Mouse (Mus musculus) CH12.LX (cell line): ENCODE results near the gene Tns3. TPM values are rescaled to one million over a fixed set of nuclear protein-coding genes. Genes with fewer than 3 reads are reported as not detected.
A peak's percentile ranks its signal among the peaks of the same experiment; 100 is the strongest.
"Not testable (repeated sequence)": the region's sequence is repeated elsewhere in the genome, so short reads cannot be mapped to it uniquely, and the experiment has no call there.

ENCODE experiments used
- DNase-seq: peaks from one replicate; pipeline ENCODE4 v3.0.0-alpha.2; 2013; ENCODE audit errors: extremely low read depth
- H3K27ac ChIP-seq: 2 replicates; pipeline ENCODE4 v1.5.1; 2012; ENCODE audit warnings: low read depth, mild to moderate bottlenecking, control low read depth, moderate library complexity; ENCODE audit not compliant: insufficient read depth
- H3K27me3 ChIP-seq: replicated peaks from 2 replicates; pipeline ENCODE3; 2012; ENCODE audit warnings: inconsistent platforms
- H3K36me3 ChIP-seq, 2 experiments: replicated peaks in 1 of 2; 2 replicates each; pipeline versions ENCODE3 to v1.6.1; 2012; ENCODE audit warnings: inconsistent platforms in 1 of 2, low read length in 1 of 2, mild to moderate bottlenecking in 1 of 2, mixed read lengths in 1 of 2, moderate library complexity in 1 of 2; ENCODE audit not compliant: control insufficient read depth in 1 of 2, insufficient read depth in 1 of 2
- H3K4me1 ChIP-seq, 2 experiments: 2 replicates each; pipeline ENCODE4 v1.6.1; 2012; ENCODE audit warnings: inconsistent platforms in 1 of 2, moderate library complexity in 1 of 2; ENCODE audit not compliant: insufficient read depth in 2 of 2, control insufficient read depth in 1 of 2
- H3K4me2 ChIP-seq: 2 replicates; pipeline ENCODE4 v1.6.1; 2012; ENCODE audit warnings: low read depth, mild to moderate bottlenecking, control low read depth; ENCODE audit not compliant: poor library complexity, insufficient read depth, severe bottlenecking
- H3K4me3 ChIP-seq, 3 experiments: fragments of 150-350 bp in 1 of 3; sonication (generic) in 1 of 3; replicated peaks in 1 of 3; 2 replicates each; pipeline versions ENCODE3 to v1.5.1; 2011 to 2012; ENCODE audit warnings: low read depth in 2 of 3, low read length in 2 of 3, mild to moderate bottlenecking in 2 of 3, moderate library complexity in 2 of 3, control low read depth in 1 of 3, improper control_type of control experiment in 1 of 3, inconsistent platforms in 1 of 3, mixed read lengths in 1 of 3; ENCODE audit not compliant: poor library complexity in 1 of 3
- H3K79me2 ChIP-seq: replicated peaks from 2 replicates; pipeline ENCODE4 v1.6.1; 2012; ENCODE audit warnings: mild to moderate bottlenecking, moderate library complexity; ENCODE audit not compliant: control insufficient read depth, poor library complexity, insufficient read depth, severe bottlenecking; ENCODE audit errors: extremely low read depth
- H3K9ac ChIP-seq: 2 replicates; pipeline ENCODE4 v1.6.1; 2012; ENCODE audit warnings: low read depth, mild to moderate bottlenecking, control low read depth, moderate library complexity; ENCODE audit not compliant: insufficient read depth
- H3K9me3 ChIP-seq: replicated peaks from 2 replicates; pipeline ENCODE3; 2012; ENCODE audit warnings: low read length, inconsistent platforms, mixed read lengths
- CHD1 ChIP-seq: IDR thresholded peaks from 2 replicates; pipeline ENCODE4 v1.6.1; 2012; ENCODE audit warnings: low read depth, low read length, improper control_type of control experiment, inconsistent platforms
- CHD2 ChIP-seq: IDR thresholded peaks from 2 replicates; pipeline ENCODE4 v1.6.1; 2011; ENCODE audit warnings: low read length, improper control_type of control experiment
- CTCF ChIP-seq, 2 experiments: IDR thresholded peaks in 1 of 2; conservative IDR thresholded peaks in 1 of 2; 2 replicates each; pipeline ENCODE4 v1.5.1; 2011 to 2012; ENCODE audit warnings: low read depth in 2 of 2, low read length in 2 of 2, improper control_type of control experiment in 1 of 2, inconsistent platforms in 1 of 2, mild to moderate bottlenecking in 1 of 2, moderate library complexity in 1 of 2
- EP300 ChIP-seq: IDR thresholded peaks from 2 replicates; pipeline ENCODE4 v1.6.1; 2011; ENCODE audit warnings: low read length, improper control_type of control experiment
- JUN ChIP-seq: IDR thresholded peaks from 2 replicates; pipeline ENCODE4 v1.6.1; 2011; ENCODE audit warnings: low read depth, mild to moderate bottlenecking, low read length, improper control_type of control experiment, moderate library complexity; ENCODE audit not compliant: insufficient read depth
- MAX ChIP-seq: IDR thresholded peaks from 2 replicates; pipeline ENCODE4 v1.6.1; 2011; ENCODE audit warnings: low read length, improper control_type of control experiment
- MEF2A ChIP-seq: IDR thresholded peaks from 2 replicates; pipeline ENCODE4 v1.6.1; 2014; ENCODE audit warnings: low read depth, mild to moderate bottlenecking, inconsistent platforms, low read length, improper control_type of control experiment, borderline replicate concordance
- MYC ChIP-seq: IDR thresholded peaks from 2 replicates; pipeline ENCODE4 v1.6.1; 2011; ENCODE audit warnings: low read depth, mild to moderate bottlenecking, improper control_type of control experiment, low read length
- RAD21 ChIP-seq: IDR thresholded peaks from 2 replicates; pipeline ENCODE4 v1.6.1; 2011; ENCODE audit warnings: low read depth, mild to moderate bottlenecking, low read length, improper control_type of control experiment, moderate library complexity
- SMC3 ChIP-seq: IDR thresholded peaks from 2 replicates; pipeline ENCODE4 v1.6.1; 2011; ENCODE audit warnings: low read depth, low read length, improper control_type of control experiment
- USF1 ChIP-seq: IDR thresholded peaks from 2 replicates; pipeline ENCODE4 v1.6.1; 2014; ENCODE audit warnings: low read depth, mild to moderate bottlenecking, inconsistent platforms, low read length, improper control_type of control experiment
- ZC3H11A ChIP-seq: IDR thresholded peaks from 2 replicates; pipeline ENCODE4 v1.6.1; 2012; ENCODE audit warnings: low read depth, mild to moderate bottlenecking, inconsistent platforms, low read length, improper control_type of control experiment
- dilution Hi-C: fragments of 300-500 bp; cut with MboI; formaldehyde crosslinking; loops from 2 replicates; pipeline ENCODE4 v1.14.3; 2020; ENCODE audit warnings: low sequenced_read_pairs; ENCODE audit not compliant: extremely low pct_unique_long_range_greater_than_20kb, extremely low pct_ligation_motif_present
- in situ Hi-C: fragments of 300-500 bp; cut with MboI; formaldehyde crosslinking; loops from 3 replicates; pipeline ENCODE4 v1.14.3; 2019; ENCODE audit warnings: low sequenced_read_pairs, low pct_ligation_motif_present, low pct_unique_long_range_greater_than_20kb, mixed read lengths
- polyA plus RNA-seq: library from polyadenylated mRNA; unstranded; fragments of >175 nt; gene quantifications from 2 replicates; pipeline ENCODE4 v1.2.1, GENCODE M21; 2012; ENCODE audit warnings: low read depth; ENCODE audit not compliant: insufficient read length
- total RNA-seq, 2 experiments: library from RNA; depleted of rRNA; stranded (reverse); fragments of 300-350 nt in 1 of 2; fragments of >200 nt in 1 of 2; gene quantifications; 2 replicates each; pipeline ENCODE4 v1.2.3; 2012 to 2014

Tns3 gene
- total and polyA plus RNA-seq, 3 experiments: 0.03 to 1.3 (median 0.33) TPM

GRCm38 (mm10) chr11:8537013-8537614 is 127.2 kb downstream of the Tns3 start:
- in situ Hi-C loops: loop anchor here (10.0 kb wide), 1 partner anchor 598 kb away; no protein-coding TSS in a partner anchor
- H3K27me3 ChIP-seq: peaks cover 74% of the 10 kb centered on the region
- no peak overlapping the region for H3K4me3 ChIP-seq
- dilution Hi-C loops: no loop called here
- DNase-seq: no peak
- no peaks in the 10 kb centered on the region for H3K4me1 ChIP-seq
- no peak overlapping the region for H3K4me2 ChIP-seq
- H3K79me2 ChIP-seq: no peaks in the 10 kb centered on the region
- H3K9me3 ChIP-seq: no peaks in the 10 kb centered on the region
- TF ChIP-seq EP300 (no peak), CHD2 (no peak)
- no peak overlapping the region for H3K9ac ChIP-seq
- H3K36me3 ChIP-seq: no peaks in the 10 kb centered on the region
- no peak overlapping the region for H3K27ac ChIP-seq

GRCm38 (mm10) chr11:8534893-8535292 is 129.4 kb downstream of the Tns3 start:
- no peaks in the 10 kb centered on the region for H3K36me3 ChIP-seq
- dilution Hi-C loops: no loop called here

DNA sequence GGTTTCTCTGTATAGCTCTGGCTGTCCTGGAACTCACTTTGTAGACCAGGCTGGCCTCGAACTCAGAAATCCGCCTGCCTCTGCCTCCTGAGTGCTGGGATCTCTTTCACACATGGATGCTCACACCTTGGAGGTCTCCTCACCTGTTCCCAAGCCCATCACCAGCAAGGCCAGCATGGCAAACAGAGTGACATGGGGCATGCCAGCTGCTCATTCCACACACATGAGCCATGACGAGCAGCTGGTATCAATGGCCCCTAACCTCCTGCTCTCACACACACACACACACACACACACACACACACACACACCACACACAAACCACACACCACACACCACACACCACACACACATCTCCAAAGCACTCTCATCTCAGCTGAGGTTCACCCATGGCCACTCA is 131.6 kb downstream of the Tns3 start:
- H3K4me2 ChIP-seq, DNase-seq, H3K9ac ChIP-seq, H3K4me1 ChIP-seq, dilution Hi-C loops, H3K36me3 ChIP-seq, H3K4me3 ChIP-seq, H3K79me2 ChIP-seq, H3K27ac ChIP-seq, H3K9me3 ChIP-seq: not testable (repeated sequence)
- in situ Hi-C loops: loop anchor here (5.0 to 10.0 kb wide), 2 partner anchors 335 to 602 kb away; no protein-coding TSS in a partner anchor
- peaks cover 82% of the 10 kb centered on the region for H3K27me3 ChIP-seq

More at GRCm38 (mm10) chr11:8534893-8535292, 129.4 kb downstream of the Tns3 start:
- peak; percentile 52 for DNase-seq
- no peak for TF ChIP-seq MEF2A
- TF ChIP-seq USF1: no peak
- no peak for TF ChIP-seq JUN
- TF ChIP-seq CHD1: no peak
- TF ChIP-seq ZC3H11A: peak; percentile 33
- no peak for TF ChIP-seq MAX
- peak; percentile 66 for TF ChIP-seq RAD21
- TF ChIP-seq CTCF (conservative IDR thresholded peaks at IDR 0.05 in 1 of 2, IDR thresholded peaks at IDR 0.05 in 1 of 2; ENCODE audit: low read depth in 2 of 2, low read length in 2 of 2): peak; percentile 45 to 77
- no peak for TF ChIP-seq MYC
- peak; percentile 76 for TF ChIP-seq SMC3
- no peak overlapping the region for H3K9ac ChIP-seq
- H3K27me3 ChIP-seq: peaks cover 78% of the 10 kb centered on the region
- no peaks in the 10 kb centered on the region for H3K79me2 ChIP-seq
- no peaks in the 10 kb centered on the region for H3K4me1 ChIP-seq
- no peak overlapping the region for H3K4me2 ChIP-seq
- H3K27ac ChIP-seq: no peak overlapping the region
- in situ Hi-C loops: loop anchor here (5.0 to 10.0 kb wide), 2 partner anchors 332 to 600 kb away; no protein-coding TSS in a partner anchor
- no peak overlapping the region for H3K4me3 ChIP-seq
- no peaks in the 10 kb centered on the region for H3K9me3 ChIP-seq
